Mouse (Mus musculus) kidney, adult 8-10 months (tissue): Measurements from ENCODE around the gene Trim62.
A peak's percentile ranks its signal among the peaks of the same experiment; 100 is the strongest.

Source experiments
- DNase-seq, 2 experiments: peaks; one replicate each; pipeline ENCODE4 v3.0.0; 2022

The Trim62 gene

GRCm38 (mm10) chr4:128886571-128886970 lies 3.2 kb downstream of the Trim62 start:
- DNase-seq: no peak

- DNase-seq: no peak
These were observed 3.6 kb downstream of the Trim62 start for GRCm38 (mm10) chr4:128887026-128887425.

GRCm38 (mm10) chr4:128887641-128888091 lies 4.3 kb downstream of the Trim62 start:
- no peak for DNase-seq

- DNase-seq: no peak
These were observed 5.1 kb downstream of the Trim62 start for GRCm38 (mm10) chr4:128888436-128888990.

GRCm38 (mm10) chr4:128889752-128890630 lies 6.6 kb downstream of the Trim62 start:
- no peak for DNase-seq

- DNase-seq: peak; percentile 64 to 75
These were observed 7.8 kb downstream of the Trim62 start for GRCm38 (mm10) chr4:128891157-128891556.

- DNase-seq: no peak
These were observed 8.4 kb downstream of the Trim62 start for GRCm38 (mm10) chr4:128891746-128892145.

GRCm38 (mm10) chr4:128892188-128892587 lies 8.8 kb downstream of the Trim62 start:
- DNase-seq: no peak

- no peak for DNase-seq
These were observed 10.7 kb downstream of the Trim62 start for GRCm38 (mm10) chr4:128894112-128894511.

- DNase-seq: no peak
These were observed 12.5 kb downstream of the Trim62 start for GRCm38 (mm10) chr4:128895841-128896240.

- DNase-seq: no peak
These were observed 13.3 kb downstream of the Trim62 start for GRCm38 (mm10) chr4:128896667-128897066.

GRCm38 (mm10) chr4:128897911-128898421 lies 14.6 kb downstream of the Trim62 start:
- DNase-seq: peak; percentile 26 to 35

- DNase-seq: peak; percentile 63 to 69
These were observed 16.0 kb downstream of the Trim62 start for GRCm38 (mm10) chr4:128899332-128899731.

- DNase-seq: no peak
These were observed 17.1 kb downstream of the Trim62 start for GRCm38 (mm10) chr4:128900484-128900883.

GRCm38 (mm10) chr4:128902390-128902789 lies 19.0 kb downstream of the Trim62 start:
- no peak for DNase-seq

GRCm38 (mm10) chr4:128904035-128904800 lies 20.8 kb downstream of the Trim62 start:
- DNase-seq: no peak

- no peak for DNase-seq
These were observed 21.9 kb downstream of the Trim62 start for GRCm38 (mm10) chr4:128905251-128905650.

GRCm38 (mm10) chr4:128906757-128907156 lies 23.4 kb downstream of the Trim62 start:
- DNase-seq: no peak

GRCm38 (mm10) chr4:128907238-128907968 lies 24.0 kb downstream of the Trim62 start:
- no peak for DNase-seq

GRCm38 (mm10) chr4:128908586-128909377 lies 25.4 kb downstream of the Trim62 start:
- DNase-seq: no peak

- DNase-seq: no peak
These were observed 26.0 kb downstream of the Trim62 start for GRCm38 (mm10) chr4:128909378-128909831.
